Mouse (Mus musculus): ENCODE results near the gene Syne3.

- no peak for TF ChIP-seq POLR2A (IDR thresholded peaks at IDR 0.05; ENCODE audit: control insufficient read depth, extremely low read depth, insufficient read depth, low read length, poor library complexity)
- no peak for TF ChIP-seq CTCF (IDR thresholded peaks at IDR 0.05; ENCODE audit: borderline replicate concordance, control insufficient read depth, extremely low read depth, insufficient read depth, low read length, poor library complexity)
Measured at GRCm38 (mm10) chr12:104882533-104882932, 127.1 kb downstream of the Syne3 start.

All from thymus, adult 2 months (tissue).